Mouse (Mus musculus): ENCODE measurements around the gene Pvalb. TPM values are rescaled to one million over a fixed set of nuclear protein-coding genes. Genes with fewer than 3 reads are reported as not detected.

The Pvalb gene
- total RNA-seq, 2 experiments from 2014 or later: 96.5 to 97.2 TPM

- Histone ChIP-seq H3K27ac (no peak overlapping the region), H3K4me3 (no peak overlapping the region)
- DNase-seq (ENCODE audit: extremely low spot score in 1 of 2, low spot score in 2 of 2): no peak
- no peak for TF ChIP-seq CTCF (IDR thresholded peaks at IDR 0.05)
- intact Hi-C loops (cut with DNase I): no loop called here
These were observed 53.0 kb downstream of the Pvalb start for GRCm38 (mm10) chr15:78153045-78153775.

- H3K27ac ChIP-seq: no peak overlapping the region
- H3K4me3 ChIP-seq: no peak overlapping the region
- no peak for DNase-seq (ENCODE audit: extremely low spot score in 1 of 2, low spot score in 2 of 2)
- intact Hi-C loops (cut with DNase I): no loop called here
- TF ChIP-seq CTCF (IDR thresholded peaks at IDR 0.05): no peak
These were observed 57.6 kb downstream of the Pvalb start for GRCm38 (mm10) chr15:78148565-78148964.

Other genes with a start within 250 kb of the Pvalb start
- gene Foxred2, start 249.7 kb downstream of the Pvalb start, total RNA-seq (2021): 10 to 100 TPM; 10.9 to 11.9 TPM
- 100 to 1,000 TPM; 101 to 102 TPM for gene Eif3d, start 235.6 kb downstream of the Pvalb start, total RNA-seq (2021)
- 10 to 100 TPM; 57.5 to 60.8 TPM for gene Cacng2, start 86.4 kb downstream of the Pvalb start, total RNA-seq (2021)
- 10 to 100 TPM; 31.4 to 32.2 TPM for gene Ift27, start 32.3 kb downstream of the Pvalb start, total RNA-seq (2021)
- gene Ncf4, start 38.4 kb upstream of the Pvalb start, total RNA-seq (2021): 1 to 10 TPM; 1.2 to 1.4 TPM
- gene Csf2rb2, start 99.3 kb upstream of the Pvalb start, total RNA-seq (2021): under 1 TPM; 0.41 to 0.54 TPM
- 1 to 10 TPM; 1.9 to 2.3 TPM for gene Csf2rb, start 119.4 kb upstream of the Pvalb start, total RNA-seq (2021)
- gene Tex33, start 189.5 kb upstream of the Pvalb start, total RNA-seq (2021): not detected
- gene Tst, start 199.5 kb upstream of the Pvalb start, total RNA-seq (2021): 10 to 100 TPM; 29.0 to 30.1 TPM
- gene Mpst, start 200.0 kb upstream of the Pvalb start, total RNA-seq (2021): 10 to 100 TPM; 31.7 to 31.8 TPM
- 100 to 1,000 TPM; 334 to 335 TPM for gene Kctd17, start 222.2 kb upstream of the Pvalb start, total RNA-seq (2021)

Data from left cerebral cortex, adult 2 months (tissue).